Mouse (Mus musculus): ENCODE data around the gene Arfgap3. TPM values are rescaled to one million over a fixed set of nuclear protein-coding genes. Genes with fewer than 3 reads are reported as not detected.
"Not testable (repeated sequence)": the region's sequence is repeated elsewhere in the genome, so short reads cannot be mapped to it uniquely, and the experiment has no call there.

The Arfgap3 gene
- polyA plus RNA-seq, 1 experiment, result 45.3 TPM

DNA sequence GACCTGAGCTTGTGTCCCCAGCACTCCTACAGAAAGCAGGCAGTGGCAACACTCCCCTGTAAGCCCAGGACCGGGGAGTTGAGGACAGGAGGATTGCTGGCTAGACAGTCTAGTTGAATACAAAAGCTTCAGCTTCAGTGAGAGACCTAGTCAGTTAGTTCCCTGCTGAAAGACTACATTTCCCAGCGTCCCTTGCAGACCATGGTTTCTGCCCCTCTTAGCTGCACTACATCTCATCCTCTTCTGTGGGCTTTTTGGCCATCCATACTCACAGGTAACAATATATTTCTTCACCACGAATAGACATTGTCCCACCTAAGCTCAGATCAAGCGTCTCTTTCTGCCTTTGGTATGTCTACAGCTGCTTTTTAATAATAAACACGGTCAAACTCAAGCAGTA is 67.7 kb downstream of the Arfgap3 start:
- H3K36me3 ChIP-seq (ENCODE audit: control insufficient read depth, insufficient read depth), result no peaks in the 10 kb centered on the region
- H3K79me2 ChIP-seq (ENCODE audit: control insufficient read depth, insufficient read depth), result no peaks in the 10 kb centered on the region
- no peak overlapping the region for H3K4me3 ChIP-seq
- H3K4me2 ChIP-seq (ENCODE audit: low read depth), result no peak overlapping the region
- TF ChIP-seq MYOG (IDR thresholded peaks at IDR 0.05; ENCODE audit: control insufficient read depth in 1 of 3, insufficient read depth in 1 of 3, insufficient read length in 2 of 3, low read depth in 2 of 3) (no peak), POLR2AphosphoS2 (IDR thresholded peaks at IDR 0.05; ENCODE audit: insufficient read length, low read depth) (no peak), TCF12 (IDR thresholded peaks at IDR 0.05; ENCODE audit: insufficient read depth, poor library complexity, severe bottlenecking) (no peak), MAX (IDR thresholded peaks at IDR 0.05; ENCODE audit: low read depth) (no peak), CEBPB (IDR thresholded peaks at IDR 0.05; ENCODE audit: insufficient read depth, poor library complexity, severe bottlenecking) (no peak), TCF3 (IDR thresholded peaks at IDR 0.05; ENCODE audit: insufficient read length, low read depth) (no peak), MYOD1 (IDR thresholded peaks at IDR 0.05; ENCODE audit: control insufficient read depth in 1 of 3, insufficient read length in 2 of 3, low read depth in 2 of 3) (no peak), E2F4 (IDR thresholded peaks at IDR 0.05; ENCODE audit: insufficient read depth) (no peak)
- no peak overlapping the region for H3ac ChIP-seq (ENCODE audit: control insufficient read depth, insufficient read length)
- H3K27me3 ChIP-seq (ENCODE audit: control insufficient read depth, insufficient read depth, insufficient read length), result no peaks in the 10 kb centered on the region

DNA sequence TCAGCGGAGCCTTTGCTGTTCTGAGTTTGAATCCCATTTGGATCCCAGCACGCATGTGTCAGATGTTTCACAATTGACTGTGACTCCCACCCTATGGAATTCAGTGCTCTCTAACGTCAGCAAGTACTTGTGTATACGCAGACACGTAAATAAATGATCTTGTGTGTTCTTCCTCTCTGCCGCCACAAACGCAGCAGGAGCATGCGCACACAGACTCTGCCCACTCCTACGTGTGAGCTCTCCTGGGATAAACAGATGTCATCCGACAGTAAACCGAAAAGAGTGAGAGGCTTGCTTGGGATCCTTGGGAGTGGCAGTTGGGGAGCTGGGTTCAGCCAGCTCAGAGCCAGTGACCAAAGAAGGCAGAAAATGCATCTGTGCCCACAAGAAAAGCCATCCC is 68.7 kb downstream of the Arfgap3 start:
- Histone ChIP-seq H3K4me2 (ENCODE audit: low read depth) (no peak overlapping the region), H3K36me3 (ENCODE audit: control insufficient read depth, insufficient read depth) (no peaks in the 10 kb centered on the region), H3K4me3 (no peak overlapping the region), H3ac (ENCODE audit: control insufficient read depth, insufficient read length) (no peak overlapping the region), H3K27me3 (ENCODE audit: control insufficient read depth, insufficient read depth, insufficient read length) (no peaks in the 10 kb centered on the region), H3K79me2 (ENCODE audit: control insufficient read depth, insufficient read depth) (no peaks in the 10 kb centered on the region)
- TF ChIP-seq CEBPB (IDR thresholded peaks at IDR 0.05; ENCODE audit: insufficient read depth, poor library complexity, severe bottlenecking), result no peak
- TF ChIP-seq E2F4 (IDR thresholded peaks at IDR 0.05; ENCODE audit: insufficient read depth), result no peak
- no peak for TF ChIP-seq REST (IDR thresholded peaks at IDR 0.05; ENCODE audit: insufficient read depth, insufficient read length)
- no peak for TF ChIP-seq POLR2AphosphoS2 (IDR thresholded peaks at IDR 0.05; ENCODE audit: insufficient read length, low read depth)
- TF ChIP-seq POLR2A (IDR thresholded peaks at IDR 0.05; ENCODE audit: insufficient read length, low read depth), result no peak
- TF ChIP-seq MYOG (IDR thresholded peaks at IDR 0.05; ENCODE audit: control insufficient read depth in 1 of 3, insufficient read depth in 1 of 3, insufficient read length in 2 of 3, low read depth in 2 of 3), result no peak
- TF ChIP-seq MAX (IDR thresholded peaks at IDR 0.05; ENCODE audit: low read depth), result no peak
- no peak for TF ChIP-seq MYOD1 (IDR thresholded peaks at IDR 0.05; ENCODE audit: control insufficient read depth in 1 of 3, insufficient read length in 2 of 3, low read depth in 2 of 3)

DNA sequence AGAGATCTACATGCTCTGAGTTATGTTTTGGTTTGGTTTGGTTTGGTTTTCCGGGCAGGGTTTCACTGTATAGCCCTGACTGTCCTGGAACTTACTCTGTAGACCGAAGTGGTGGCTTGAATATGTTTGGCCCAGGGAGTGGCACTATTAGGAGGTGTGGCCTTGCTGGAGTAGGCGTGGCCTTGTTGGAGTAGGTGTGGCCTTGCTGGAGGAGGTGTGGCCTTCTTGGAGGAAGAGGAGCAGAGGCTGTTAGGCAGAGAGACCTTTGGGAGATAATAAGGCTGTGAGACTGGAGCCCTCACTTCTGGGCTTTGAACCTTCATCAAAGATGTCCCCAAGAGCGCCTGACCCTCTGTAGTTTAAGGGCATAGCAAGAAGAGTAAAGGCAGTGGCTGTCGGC is 71.5 kb downstream of the Arfgap3 start:
- H3K36me3 ChIP-seq (ENCODE audit: control insufficient read depth, insufficient read depth), result no peaks in the 10 kb centered on the region
- H3K4me3 ChIP-seq, result no peak overlapping the region
- no peaks in the 10 kb centered on the region for H3K79me2 ChIP-seq (ENCODE audit: control insufficient read depth, insufficient read depth)
- no peak overlapping the region for H3ac ChIP-seq (ENCODE audit: control insufficient read depth, insufficient read length)
- H3K4me2 ChIP-seq (ENCODE audit: low read depth), result no peak overlapping the region
- TF ChIP-seq POLR2AphosphoS2 (IDR thresholded peaks at IDR 0.05; ENCODE audit: insufficient read length, low read depth) (no peak), MAX (IDR thresholded peaks at IDR 0.05; ENCODE audit: low read depth) (no peak), MYOD1 (IDR thresholded peaks at IDR 0.05; ENCODE audit: control insufficient read depth in 1 of 3, insufficient read length in 2 of 3, low read depth in 2 of 3) (no peak), USF1 (IDR thresholded peaks at IDR 0.05; ENCODE audit: low read depth) (no peak), CEBPB (IDR thresholded peaks at IDR 0.05; ENCODE audit: insufficient read depth, poor library complexity, severe bottlenecking) (no peak), TCF12 (IDR thresholded peaks at IDR 0.05; ENCODE audit: insufficient read depth, poor library complexity, severe bottlenecking) (no peak), MYOG (IDR thresholded peaks at IDR 0.05; ENCODE audit: control insufficient read depth in 1 of 3, insufficient read depth in 1 of 3, insufficient read length in 2 of 3, low read depth in 2 of 3) (no peak), SRF (IDR thresholded peaks at IDR 0.05; ENCODE audit: control insufficient read depth, insufficient read length, low read depth) (no peak), TCF3 (IDR thresholded peaks at IDR 0.05; ENCODE audit: insufficient read length, low read depth) (no peak), REST (IDR thresholded peaks at IDR 0.05; ENCODE audit: insufficient read depth, insufficient read length) (no peak), POLR2A (IDR thresholded peaks at IDR 0.05; ENCODE audit: insufficient read length, low read depth) (no peak), E2F4 (IDR thresholded peaks at IDR 0.05; ENCODE audit: insufficient read depth) (no peak)
- H3K27me3 ChIP-seq (ENCODE audit: control insufficient read depth, insufficient read depth, insufficient read length), result no peaks in the 10 kb centered on the region

DNA sequence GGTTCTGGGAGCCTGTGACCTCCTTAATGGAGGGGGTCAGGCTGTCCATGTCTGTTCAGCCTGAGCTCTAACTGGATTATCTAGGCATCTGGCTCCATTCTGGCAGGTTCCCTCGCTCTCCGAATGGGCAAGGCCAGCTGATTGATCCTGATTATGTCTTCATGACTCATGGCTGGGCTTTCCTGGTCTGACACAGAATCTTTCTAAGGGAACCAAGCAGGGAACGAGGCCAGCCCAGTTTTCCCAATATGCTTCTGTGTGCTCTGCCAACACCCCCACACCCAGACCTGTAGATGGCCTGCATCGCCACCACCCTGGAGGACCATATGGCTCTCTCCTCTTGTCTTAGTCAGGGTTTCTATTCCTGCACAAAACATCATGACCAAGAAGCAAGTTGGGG is 72.6 kb downstream of the Arfgap3 start:
- Histone ChIP-seq H3ac (ENCODE audit: control insufficient read depth, insufficient read length) (no peak overlapping the region), H3K27me3 (ENCODE audit: control insufficient read depth, insufficient read depth, insufficient read length) (no peaks in the 10 kb centered on the region), H3K4me2 (ENCODE audit: low read depth) (no peak overlapping the region), H3K79me2 (ENCODE audit: control insufficient read depth, insufficient read depth) (no peaks in the 10 kb centered on the region), H3K4me3 (no peak overlapping the region), H3K36me3 (ENCODE audit: control insufficient read depth, insufficient read depth) (no peaks in the 10 kb centered on the region)
- no peak for TF ChIP-seq REST (IDR thresholded peaks at IDR 0.05; ENCODE audit: insufficient read depth, insufficient read length)
- TF ChIP-seq POLR2AphosphoS2 (IDR thresholded peaks at IDR 0.05; ENCODE audit: insufficient read length, low read depth), result no peak
- no peak for TF ChIP-seq TCF3 (IDR thresholded peaks at IDR 0.05; ENCODE audit: insufficient read length, low read depth)
- no peak for TF ChIP-seq SRF (IDR thresholded peaks at IDR 0.05; ENCODE audit: control insufficient read depth, insufficient read length, low read depth)
- TF ChIP-seq CEBPB (IDR thresholded peaks at IDR 0.05; ENCODE audit: insufficient read depth, poor library complexity, severe bottlenecking), result no peak
- TF ChIP-seq MYOG (IDR thresholded peaks at IDR 0.05; ENCODE audit: control insufficient read depth in 1 of 3, insufficient read depth in 1 of 3, insufficient read length in 2 of 3, low read depth in 2 of 3), result no peak
- no peak for TF ChIP-seq POLR2A (IDR thresholded peaks at IDR 0.05; ENCODE audit: insufficient read length, low read depth)
- no peak for TF ChIP-seq E2F4 (IDR thresholded peaks at IDR 0.05; ENCODE audit: insufficient read depth)
- TF ChIP-seq MYOD1 (IDR thresholded peaks at IDR 0.05; ENCODE audit: control insufficient read depth in 1 of 3, insufficient read length in 2 of 3, low read depth in 2 of 3), result no peak
- no peak for TF ChIP-seq USF1 (IDR thresholded peaks at IDR 0.05; ENCODE audit: low read depth)
- TF ChIP-seq TCF12 (IDR thresholded peaks at IDR 0.05; ENCODE audit: insufficient read depth, poor library complexity, severe bottlenecking), result no peak
- TF ChIP-seq MAX (IDR thresholded peaks at IDR 0.05; ENCODE audit: low read depth), result no peak

DNA sequence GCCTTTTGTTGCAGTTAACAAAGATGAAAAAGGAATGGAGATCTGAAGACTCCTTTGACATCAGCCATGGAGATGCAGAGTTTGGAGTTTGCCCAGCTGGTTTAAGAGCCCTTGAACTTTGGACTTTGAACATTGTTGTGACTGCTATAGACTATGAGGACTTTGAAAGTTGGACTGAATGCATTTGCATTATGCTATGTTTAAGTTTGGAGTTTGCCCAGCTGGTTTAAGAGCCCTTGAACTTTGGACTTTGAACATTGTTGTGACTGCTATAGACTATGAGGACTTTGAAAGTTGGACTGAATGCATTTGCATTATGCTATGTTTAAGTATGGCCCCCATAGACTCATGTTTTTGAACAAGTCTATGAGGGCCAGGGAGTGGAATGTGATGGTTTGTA is 75.8 kb downstream of the Arfgap3 start:
- H3K4me2 ChIP-seq (ENCODE audit: low read depth); H3K36me3 ChIP-seq (ENCODE audit: control insufficient read depth, insufficient read depth); H3K4me3 ChIP-seq; H3ac ChIP-seq (ENCODE audit: control insufficient read depth, insufficient read length); H3K79me2 ChIP-seq (ENCODE audit: control insufficient read depth, insufficient read depth); H3K27me3 ChIP-seq (ENCODE audit: control insufficient read depth, insufficient read depth, insufficient read length): not testable (repeated sequence)
